12 mouse cellular contexts compared by ENCODE assay signal in the genomic region with DNA sequence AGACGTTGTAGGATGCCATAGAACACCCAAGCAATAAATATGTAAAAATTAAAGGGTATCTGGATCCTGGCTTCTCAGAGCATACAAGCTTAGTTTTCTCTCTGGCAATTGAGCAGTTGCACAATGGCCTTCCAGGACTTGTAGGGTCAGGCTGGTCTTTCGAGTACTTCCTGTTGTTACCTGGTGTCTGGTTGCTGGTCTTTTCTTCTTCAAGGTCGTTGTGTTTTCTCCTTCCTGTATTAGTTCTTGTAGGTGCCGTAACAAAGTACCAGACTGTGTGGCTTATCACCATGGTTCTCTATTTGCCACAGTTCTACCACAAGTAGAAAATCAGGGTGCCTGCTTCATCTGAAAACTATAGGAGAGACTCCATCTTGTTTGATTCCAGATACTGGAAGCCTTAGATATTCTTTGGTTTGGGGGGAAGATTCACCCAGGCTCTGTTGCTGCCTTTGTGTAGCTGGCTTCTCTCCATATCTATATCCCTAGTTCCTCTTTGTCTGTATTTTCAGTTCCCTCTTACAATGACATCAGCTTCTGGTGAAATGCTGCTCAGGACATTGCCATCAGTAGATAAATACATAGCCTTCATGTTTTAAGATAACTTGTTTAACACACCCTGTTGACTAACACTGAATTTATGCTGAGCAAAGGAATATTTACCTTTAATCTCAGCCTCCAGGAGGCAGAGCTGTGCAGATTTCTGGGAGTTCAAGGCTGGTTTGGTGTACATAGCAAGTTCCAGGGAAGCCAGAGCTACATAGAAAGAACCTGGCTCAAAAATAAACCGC. TPM values are rescaled to one million over a fixed set of nuclear protein-coding genes. Genes with fewer than 3 reads are reported as not detected.
DNase-seq lines count a peak whose midpoint lies in the region; ATAC-seq lines count a peak whose summit lies in the region.
"Had no signal": no experiment of that assay in that cellular context is flagged by ENCODE, and none has a peak within 500 bp of the region (broad histone marks: within the 10 kb centered on the region; RNA-seq: fewer than 3 reads in every experiment).

No protein-coding gene starts in this region.

- H3K27me3 ChIP-seq in heart, embryonic 16.5 days (ENCODE audit: control insufficient read depth, insufficient read depth, low read length): no peaks in the 10 kb centered on the region
- H3K27me3 ChIP-seq: embryonic facial prominence, embryonic 13.5 days; hindbrain, embryonic 13.5 days; limb, embryonic 12.5 days had no signal

- no peak for DNase-seq in heart, postnatal 36 days
- DNase-seq in A20 (ENCODE audit: low read depth, low spot score): peak; percentile 71
- DNase-seq in c-Kit-positive CD71-positive TER-119-positive erythroid progenitor cells, embryonic 14.5 days (ENCODE audit: low spot score): peak; percentile 53
- no peak for DNase-seq in kidney, adult 18-20 months
- no peak for DNase-seq in retina, postnatal 1 day
- DNase-seq in cerebellum, adult 9-11 months: no peak
- DNase-seq: cerebellum, adult 2 months had no signal

- 0 out of 2 replicates have a peak overlapping the region, but pooled peaks have one; percentile 16 for H3K27ac ChIP-seq in heart, embryonic 16.5 days (ENCODE audit: low read length)
- H3K27ac ChIP-seq: embryonic facial prominence, embryonic 13.5 days; hindbrain, embryonic 13.5 days; limb, embryonic 12.5 days had no signal

- H3K4me2 ChIP-seq in heart, embryonic 16.5 days (ENCODE audit: low read depth, low read length): no peak overlapping the region
- H3K4me2 ChIP-seq: embryonic facial prominence, embryonic 13.5 days; hindbrain, embryonic 13.5 days; limb, embryonic 12.5 days had no signal

- peaks cover 3% of the 10 kb centered on the region; the same call in 1 of the 2 replicates for H3K9me3 ChIP-seq in heart, embryonic 16.5 days (replicated peaks; ENCODE audit: control insufficient read depth, low read length)
- H3K9me3 ChIP-seq: embryonic facial prominence, embryonic 13.5 days; hindbrain, embryonic 13.5 days; limb, embryonic 12.5 days had no signal

- 78% methylated on average over 5 of the region's 5 CpGs for WGBS in heart, embryonic 16.5 days

- peaks cover 7% of the 10 kb centered on the region; the same call in 1 of the 2 replicates for H3K36me3 ChIP-seq in heart, embryonic 16.5 days (ENCODE audit: control insufficient read depth, insufficient read depth)
- H3K36me3 ChIP-seq: embryonic facial prominence, embryonic 13.5 days; hindbrain, embryonic 13.5 days had no signal

- no peak overlapping the region for H3K9ac ChIP-seq in heart, embryonic 16.5 days (ENCODE audit: low read length)
- H3K9ac ChIP-seq: embryonic facial prominence, embryonic 13.5 days; hindbrain, embryonic 13.5 days; limb, embryonic 12.5 days had no signal

- H3K4me1 ChIP-seq in heart, embryonic 16.5 days (ENCODE audit: control insufficient read depth, insufficient read depth, low read length): peaks cover 3% of the 10 kb centered on the region
- H3K4me1 ChIP-seq: embryonic facial prominence, embryonic 13.5 days; hindbrain, embryonic 13.5 days had no signal

- H3K4me3 ChIP-seq in heart, embryonic 16.5 days (ENCODE audit: low read length): no peak overlapping the region
- H3K4me3 ChIP-seq: embryonic facial prominence, embryonic 13.5 days; hindbrain, embryonic 13.5 days; limb, embryonic 12.5 days had no signal

- intact Hi-C loops in heart, postnatal 36 days (cut with DNase I): no loop called here

- ATAC-seq in heart, embryonic 16.5 days (replicated peaks; ENCODE audit: extremely low read depth, insufficient read depth, low FRiP score): no peak
- peak; percentile 66 for ATAC-seq in megakaryocyte-erythroid progenitor cell, adult 5-6 weeks (replicated peaks; ENCODE audit: low FRiP score, low TSS enrichment, poor library complexity, severe bottlenecking)

RNA-seq across cellular contexts. Expression of a gene that starts 49.8 kb away (rescaled TPM):
- 16.7 and 22.5 TPM in 2 replicates for polyA plus RNA-seq in heart, embryonic 16.5 days (2015; fragmentation: Nextera tagmentation; extraction: Ambion mirVana)
- total RNA-seq in heart, postnatal 36 days (2021): 10 to 100 TPM; 35.9 to 38.7 TPM
- total RNA-seq in megakaryocyte-erythroid progenitor cell, adult 5-6 weeks (2014; fragmentation: Nextera tagmentation): 55.0 and 76.9 TPM in 2 replicates
- 17.2 and 26.2 TPM in 2 replicates for total RNA-seq in megakaryocyte-erythroid progenitor cell, adult 5-6 weeks (2017)

Comparison
In these comparisons a context has a peak if more than half of its experiments do, and no peak if none do; other contexts are left out.
1. DNase-seq: peak in A20 (single experiment) and c-Kit-positive CD71-positive TER-119-positive erythroid progenitor cells, embryonic 14.5 days (single experiment); none in heart, postnatal 36 days (0 of 2), kidney, adult 18-20 months (single experiment), retina, postnatal 1 day (single experiment) and cerebellum, adult 9-11 months (single experiment).